Mouse (Mus musculus) ovary, postnatal 36 days (tissue): Measurements from ENCODE around the gene Pde4dip.

Experiments
- DNase-seq: peaks from one replicate; pipeline ENCODE4 v3.0.0; 2022; ENCODE audit warnings: low spot score, mixed read lengths

Gene Pde4dip

GRCm38 (mm10) chr3:97801178-97801699 lies 87.3 kb downstream of the Pde4dip start:
- no peak for DNase-seq

- DNase-seq = no peak
Observed at GRCm38 (mm10) chr3:97800657-97801056, 87.8 kb downstream of the Pde4dip start.

- no peak for DNase-seq
Observed at GRCm38 (mm10) chr3:97800004-97800403, 88.5 kb downstream of the Pde4dip start.

- no peak for DNase-seq
Observed at GRCm38 (mm10) chr3:97799267-97799666, 89.2 kb downstream of the Pde4dip start.

- DNase-seq = no peak
Observed at GRCm38 (mm10) chr3:97797371-97797770, 91.1 kb downstream of the Pde4dip start.

GRCm38 (mm10) chr3:97793995-97794394 lies 94.5 kb downstream of the Pde4dip start:
- DNase-seq = no peak

GRCm38 (mm10) chr3:97790150-97790549 lies 98.4 kb downstream of the Pde4dip start:
- no peak for DNase-seq

- DNase-seq = no peak
Observed at GRCm38 (mm10) chr3:97789317-97789716, 99.2 kb downstream of the Pde4dip start.

- no peak for DNase-seq
Observed at GRCm38 (mm10) chr3:97776195-97776594, 112.3 kb downstream of the Pde4dip start.

- no peak for DNase-seq
Observed at GRCm38 (mm10) chr3:97775742-97776141, 112.8 kb downstream of the Pde4dip start.

- DNase-seq = no peak
Observed at GRCm38 (mm10) chr3:97774861-97775260, 113.6 kb downstream of the Pde4dip start.

- DNase-seq = peak; percentile 92
Observed at GRCm38 (mm10) chr3:97767771-97768762, 120.4 kb downstream of the Pde4dip start.

- DNase-seq = peak; percentile 8
Observed at GRCm38 (mm10) chr3:97767041-97767770, 121.3 kb downstream of the Pde4dip start.

- DNase-seq = no peak
Observed at GRCm38 (mm10) chr3:97766459-97766858, 122.0 kb downstream of the Pde4dip start.

- no peak for DNase-seq
Observed at GRCm38 (mm10) chr3:97764152-97764551, 124.4 kb downstream of the Pde4dip start.

GRCm38 (mm10) chr3:97761951-97762350 lies 126.6 kb downstream of the Pde4dip start:
- DNase-seq = no peak

GRCm38 (mm10) chr3:97761168-97761567 lies 127.3 kb downstream of the Pde4dip start:
- no peak for DNase-seq

GRCm38 (mm10) chr3:97759846-97760245 lies 128.7 kb downstream of the Pde4dip start:
- no peak for DNase-seq

- no peak for DNase-seq
Observed at GRCm38 (mm10) chr3:97757501-97757900, 131.0 kb downstream of the Pde4dip start.

GRCm38 (mm10) chr3:97756283-97757074 lies 132.0 kb downstream of the Pde4dip start:
- no peak for DNase-seq

GRCm38 (mm10) chr3:97755411-97755810 lies 133.1 kb downstream of the Pde4dip start:
- DNase-seq = no peak

GRCm38 (mm10) chr3:97752901-97753300 lies 135.6 kb downstream of the Pde4dip start:
- DNase-seq = no peak
